Mouse (Mus musculus) liver, adult 2 months (tissue): ENCODE measurements around the gene Vmn1r176.
"Not testable (repeated sequence)": the region's sequence is repeated elsewhere in the genome, so short reads cannot be mapped to it uniquely, and the experiment has no call there.

Experiments
- CTCF ChIP-seq: fragments of 200-500 bp; IDR thresholded peaks from 2 replicates; pipeline ENCODE4 v1.5.1; 2011; ENCODE audit warnings: low read depth, low read length, control low read depth
- POLR2A ChIP-seq: fragments of 200-500 bp; IDR thresholded peaks from 2 replicates; pipeline ENCODE4 v1.6.1; 2011; ENCODE audit warnings: low read length, control low read depth; ENCODE audit not compliant: insufficient read depth; ENCODE audit errors: extremely low read depth

- TF ChIP-seq POLR2A, CTCF: not testable (repeated sequence)
Measured at GRCm38 (mm10) chr7:23810543-23810942, 26.6 kb downstream of the Vmn1r176 start, which contains the start of gene Vmn1r175.
